Mouse (Mus musculus) heart, embryonic 16.5 days (tissue): ENCODE data around the gene Mtmr12. TPM values are rescaled to one million over a fixed set of nuclear protein-coding genes. Genes with fewer than 3 reads are reported as not detected.

Experiments
- ATAC-seq: fragments of 200-750 bp; cut with Nextera tagmentation; replicated peaks from 2 replicates; pipeline ENCODE4 v1.8.0; 2017; ENCODE audit warnings: moderate number of reproducible peaks; ENCODE audit not compliant: insufficient read depth, low FRiP score; ENCODE audit errors: extremely low read depth
- H3K27ac ChIP-seq: fragments of 300-500 bp; sonication (generic); 2 replicates; pipeline ENCODE4 v1.5.1; 2014; ENCODE audit warnings: mild to moderate bottlenecking, low read length, control low read depth, moderate library complexity
- H3K27me3 ChIP-seq: fragments of 300-500 bp; sonication (generic); 2 replicates; pipeline ENCODE4 v1.6.1; 2014; ENCODE audit warnings: low read length, mixed read lengths; ENCODE audit not compliant: control insufficient read depth, insufficient read depth
- H3K36me3 ChIP-seq: fragments of 300-500 bp; sonication (generic); 2 replicates; pipeline ENCODE4 v1.6.1; 2014; ENCODE audit not compliant: control insufficient read depth, insufficient read depth
- H3K4me1 ChIP-seq: fragments of 300-500 bp; sonication (generic); 2 replicates; pipeline ENCODE4 v1.6.1; 2014; ENCODE audit warnings: low read length, mixed read lengths; ENCODE audit not compliant: control insufficient read depth, insufficient read depth
- H3K4me2 ChIP-seq: fragments of 300-500 bp; sonication (generic); 2 replicates; pipeline ENCODE4 v1.6.1; 2014; ENCODE audit warnings: low read depth, mild to moderate bottlenecking, control low read depth, low read length
- H3K4me3 ChIP-seq: fragments of 300-500 bp; sonication (generic); 2 replicates; pipeline ENCODE4 v1.5.1; 2014; ENCODE audit warnings: mild to moderate bottlenecking, control low read depth, low read length
- H3K9ac ChIP-seq: fragments of 300-500 bp; sonication (generic); 2 replicates; pipeline ENCODE4 v1.6.1; 2014; ENCODE audit warnings: low read length, control low read depth
- H3K9me3 ChIP-seq: fragments of 300-500 bp; sonication (generic); replicated peaks from 2 replicates; pipeline ENCODE4 v1.6.1; 2016; ENCODE audit warnings: low read length; ENCODE audit not compliant: control insufficient read depth
- WGBS: fragments of 180-500 bp; shearing (Covaris S2); extraction: QIAGEN DNeasy Blood & Tissue Kit; methylation state at CpG from one replicate; pipeline ENCODE4 v1.1.7; 2014; 5-methylcytosine and 5-hydroxymethylcytosine counted together
- polyA plus RNA-seq: library from polyadenylated mRNA; unstranded; fragments of >200 nt; fragmentation: Nextera tagmentation; extraction: Ambion mirVana; gene quantifications from 2 replicates; pipeline ENCODE4 v1.2.1, GENCODE M21; 2015

Mtmr12 gene
- polyA plus RNA-seq, 1 experiment from 2014 or later: 13.1 TPM

DNA sequence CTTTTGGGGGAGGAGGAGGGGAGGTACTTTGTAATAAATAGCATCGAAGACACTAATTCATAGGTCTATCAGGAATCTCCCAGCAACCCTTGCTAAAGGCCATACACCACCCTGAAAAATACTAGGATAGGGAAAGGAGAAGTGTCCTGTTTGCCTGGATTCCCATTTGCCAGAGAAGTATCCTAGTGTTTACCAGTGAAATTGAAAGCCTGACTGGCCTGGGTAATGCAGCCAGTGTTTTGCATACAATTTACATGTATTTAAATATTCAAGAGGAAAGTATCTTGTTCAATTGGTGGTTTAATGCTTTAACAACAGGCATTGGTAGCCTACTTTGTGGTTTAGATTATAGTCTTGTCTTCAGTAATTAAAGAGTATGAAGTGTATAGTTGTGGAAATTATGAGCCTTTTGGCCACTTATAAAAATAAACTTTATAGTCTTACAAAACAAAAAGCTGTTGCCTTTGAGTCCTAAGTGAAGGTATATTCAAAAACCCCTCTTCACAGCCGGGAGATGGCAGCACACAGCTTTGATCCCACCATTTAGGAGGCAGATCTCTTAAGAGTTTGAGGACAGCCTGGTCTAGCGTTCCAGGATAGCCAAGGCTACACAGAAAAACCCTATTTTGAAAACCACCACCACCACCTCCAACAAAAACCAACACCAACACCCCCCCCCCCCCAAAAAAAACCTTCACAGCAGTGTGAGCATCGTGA is 69.4 kb downstream of the Mtmr12 start:
- no peak for ATAC-seq
- 59% methylated on average over 4 of the region's 4 CpGs for WGBS

GRCm38 (mm10) chr15:12275091-12275623 is 70.3 kb downstream of the Mtmr12 start:
- H3K36me3 ChIP-seq: peaks cover 4% of the 10 kb centered on the region
- H3K27me3 ChIP-seq: no peaks in the 10 kb centered on the region
- H3K4me1 ChIP-seq: no peaks in the 10 kb centered on the region
- no peak for ATAC-seq
- no peak overlapping the region for H3K27ac ChIP-seq
- H3K4me2 ChIP-seq: no peak overlapping the region
- no peak overlapping the region for H3K4me3 ChIP-seq
- no peaks in the 10 kb centered on the region for H3K9me3 ChIP-seq
- H3K9ac ChIP-seq: no peak overlapping the region
- WGBS: 72% methylated on average over 4 of the region's 4 CpGs

More for the DNA sequence above, 69.4 kb downstream of the Mtmr12 start:
- H3K4me1 ChIP-seq: no peaks in the 10 kb centered on the region
- H3K4me2 ChIP-seq: no peak overlapping the region
- no peaks in the 10 kb centered on the region for H3K27me3 ChIP-seq
- no peak overlapping the region for H3K27ac ChIP-seq
- no peak overlapping the region for H3K4me3 ChIP-seq
- H3K9me3 ChIP-seq: no peaks in the 10 kb centered on the region
- peaks cover 12% of the 10 kb centered on the region for H3K36me3 ChIP-seq
- H3K9ac ChIP-seq: no peak overlapping the region

- H3K9ac ChIP-seq: no peak overlapping the region
- H3K27ac ChIP-seq: no peak overlapping the region
- no peaks in the 10 kb centered on the region for H3K4me1 ChIP-seq
- WGBS: 89% methylated on average over 1 of the region's 1 CpGs
- H3K4me2 ChIP-seq: no peak overlapping the region
- H3K36me3 ChIP-seq: no peaks in the 10 kb centered on the region
- no peak for ATAC-seq
- no peak overlapping the region for H3K4me3 ChIP-seq
- no peaks in the 10 kb centered on the region for H3K27me3 ChIP-seq
- 0 out of 2 replicates have a peak, but pooled peaks cover 3% of the 10 kb centered on the region for H3K9me3 ChIP-seq
Measured at GRCm38 (mm10) chr15:12279816-12280215, 75.0 kb downstream of the Mtmr12 start.

DNA sequence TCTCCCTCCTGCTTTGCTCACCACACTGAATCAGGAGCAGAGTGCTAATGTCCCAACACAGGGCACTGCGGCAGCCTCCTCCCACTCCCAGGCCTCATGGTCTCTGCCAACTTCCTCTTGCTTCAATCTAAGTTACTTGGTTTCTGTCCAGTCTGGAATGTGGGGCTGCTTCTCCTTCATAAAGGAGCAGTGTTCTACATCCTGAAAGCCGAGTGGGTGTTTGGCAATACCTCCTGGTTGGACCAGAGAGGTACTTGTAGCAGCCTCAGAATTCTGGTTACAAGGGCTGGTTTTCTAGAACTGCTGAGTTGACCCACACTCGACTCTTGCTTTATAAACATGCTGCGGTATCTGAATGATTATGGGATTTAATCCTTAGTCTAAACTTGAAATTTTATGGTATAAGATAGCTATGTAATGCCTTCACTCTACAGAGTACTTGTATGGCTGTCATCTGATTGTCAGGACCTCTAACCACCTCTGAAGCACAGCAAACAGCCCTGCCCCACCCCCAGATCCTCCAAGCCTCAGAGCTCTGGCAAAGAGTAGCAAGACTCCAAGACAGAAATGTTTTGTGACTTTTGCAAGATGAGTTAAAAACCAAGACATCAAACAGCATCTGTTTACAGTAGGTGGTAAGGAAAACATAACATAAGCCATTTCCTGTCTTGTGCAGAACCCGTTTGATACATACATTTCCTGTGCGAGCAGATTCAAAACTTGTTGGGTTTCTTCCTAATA is 80.1 kb downstream of the Mtmr12 start:
- H3K27me3 ChIP-seq: no peaks in the 10 kb centered on the region
- H3K4me2 ChIP-seq: no peak overlapping the region
- H3K9ac ChIP-seq: no peak overlapping the region
- 67% methylated on average over 6 of the region's 6 CpGs for WGBS
- 0 out of 2 replicates have a peak, but pooled peaks cover 3% of the 10 kb centered on the region for H3K9me3 ChIP-seq
- H3K36me3 ChIP-seq: no peaks in the 10 kb centered on the region
- H3K4me1 ChIP-seq: no peaks in the 10 kb centered on the region
- H3K27ac ChIP-seq: peak overlapping the region; percentile 10; the same call in 1 of the 2 replicates
- no peak overlapping the region for H3K4me3 ChIP-seq
- ATAC-seq: no peak; the same call in 1 of the 2 replicates

DNA sequence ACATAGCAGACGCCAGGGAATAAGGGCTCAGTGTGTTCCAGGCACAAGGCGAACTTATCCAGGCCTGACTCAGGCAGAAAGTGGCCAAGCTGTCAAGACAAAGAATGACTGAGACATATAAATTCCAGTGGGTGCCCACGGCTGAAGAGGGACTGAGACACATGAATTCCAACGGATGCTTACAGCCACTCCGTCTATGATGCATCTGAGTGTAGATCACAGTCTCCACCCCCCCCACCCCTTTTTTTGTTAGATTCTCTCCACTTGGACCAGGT is 80.6 kb downstream of the Mtmr12 start:
- Histone ChIP-seq H3K36me3 (no peaks in the 10 kb centered on the region), H3K9me3 (0 out of 2 replicates have a peak, but pooled peaks cover 3% of the 10 kb centered on the region), H3K4me3 (no peak overlapping the region), H3K9ac (no peak overlapping the region), H3K4me2 (no peak overlapping the region), H3K27me3 (no peaks in the 10 kb centered on the region), H3K27ac (no peak overlapping the region), H3K4me1 (no peaks in the 10 kb centered on the region)
- 64% methylated on average over 5 of the region's 5 CpGs for whole genome bisulfite sequencing
- no peak for ATAC-seq

DNA sequence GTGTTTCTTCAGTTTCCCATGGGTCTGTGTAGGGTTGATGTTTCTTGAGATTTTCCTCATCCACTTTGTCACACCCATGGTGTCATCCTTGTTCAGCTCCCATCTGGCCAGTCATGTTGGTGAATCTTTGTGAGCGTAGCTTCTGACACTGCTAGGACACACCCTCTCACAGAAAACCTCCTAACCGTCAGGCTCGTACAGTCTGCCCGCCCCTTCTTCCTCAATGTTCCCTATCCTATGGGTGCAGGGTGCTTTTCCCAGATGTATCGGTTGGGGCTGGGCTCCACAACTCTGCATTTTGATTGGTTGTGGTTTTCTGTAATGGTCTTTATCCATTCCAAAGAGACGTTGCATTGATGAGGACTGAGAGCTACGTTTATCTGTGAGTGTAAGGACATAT is 85.5 kb downstream of the Mtmr12 start:
- no peak overlapping the region for H3K9ac ChIP-seq
- ATAC-seq: no peak
- no peaks in the 10 kb centered on the region for H3K4me1 ChIP-seq
- H3K36me3 ChIP-seq: no peaks in the 10 kb centered on the region
- no peak overlapping the region for H3K4me3 ChIP-seq
- WGBS: 82% methylated on average over 7 of the region's 7 CpGs
- H3K27ac ChIP-seq: no peak overlapping the region
- H3K27me3 ChIP-seq: no peaks in the 10 kb centered on the region
- no peaks in the 10 kb centered on the region for H3K9me3 ChIP-seq
- no peak overlapping the region for H3K4me2 ChIP-seq

- no peak for ATAC-seq
- no peak overlapping the region for H3K27ac ChIP-seq
- WGBS: 89% methylated on average over 2 of the region's 2 CpGs
Measured at GRCm38 (mm10) chr15:12291757-12292156, 86.9 kb downstream of the Mtmr12 start.

GRCm38 (mm10) chr15:12296228-12296627 is 91.4 kb downstream of the Mtmr12 start:
- no peaks in the 10 kb centered on the region for H3K9me3 ChIP-seq
- 72% methylated on average over 2 of the region's 2 CpGs for WGBS

More at GRCm38 (mm10) chr15:12291757-12292156, 86.9 kb downstream of the Mtmr12 start:
- no peak overlapping the region for H3K9ac ChIP-seq
- no peaks in the 10 kb centered on the region for H3K4me1 ChIP-seq
- no peak overlapping the region for H3K4me2 ChIP-seq
- H3K9me3 ChIP-seq: no peaks in the 10 kb centered on the region
- no peaks in the 10 kb centered on the region for H3K27me3 ChIP-seq
- H3K36me3 ChIP-seq: no peaks in the 10 kb centered on the region
- H3K4me3 ChIP-seq: no peak overlapping the region

GRCm38 (mm10) chr15:12298231-12298737 is 93.5 kb downstream of the Mtmr12 start:
- H3K4me1 ChIP-seq: no peaks in the 10 kb centered on the region
- ATAC-seq: no peak
- no peak overlapping the region for H3K9ac ChIP-seq
- no peak overlapping the region for H3K4me3 ChIP-seq
- no peak overlapping the region for H3K27ac ChIP-seq
- H3K36me3 ChIP-seq: no peaks in the 10 kb centered on the region
- WGBS: 77% methylated on average over 7 of the region's 7 CpGs
- H3K27me3 ChIP-seq: no peaks in the 10 kb centered on the region
- H3K9me3 ChIP-seq: no peaks in the 10 kb centered on the region
- H3K4me2 ChIP-seq: no peak overlapping the region

More at GRCm38 (mm10) chr15:12296228-12296627, 91.4 kb downstream of the Mtmr12 start:
- H3K9ac ChIP-seq: no peak overlapping the region
- no peak overlapping the region for H3K27ac ChIP-seq
- no peaks in the 10 kb centered on the region for H3K27me3 ChIP-seq
- no peak for ATAC-seq
- no peak overlapping the region for H3K4me3 ChIP-seq
- H3K4me2 ChIP-seq: no peak overlapping the region
- no peaks in the 10 kb centered on the region for H3K36me3 ChIP-seq
- H3K4me1 ChIP-seq: no peaks in the 10 kb centered on the region
